Mouse (Mus musculus): ENCODE data around the gene Gm10644.

GRCm38 (mm10) chr8:83982449-83982848, 27.4 kb upstream of the Gm10644 start:
- no peak for TF ChIP-seq CTCF (conservative IDR thresholded peaks at IDR 0.05; ENCODE audit: low read length)
- no peak for TF ChIP-seq NANOG (IDR thresholded peaks at IDR 0.05; ENCODE audit: borderline replicate concordance, low read length)
- TF ChIP-seq POU5F1 (IDR thresholded peaks at IDR 0.05; ENCODE audit: borderline replicate concordance, low read length) = no peak
